Comparison of ENCODE assay signal across 8 mouse cellular contexts in genomic region chr17:32117287-32117871, GRCm38 (mm10). TPM values are rescaled to one million over a fixed set of nuclear protein-coding genes. Genes with fewer than 3 reads are reported as not detected.
A peak's percentile ranks its signal among the peaks of the same experiment; 100 is the strongest.
DNase-seq lines count a peak whose midpoint lies in the region; ATAC-seq and TF ChIP-seq lines count a peak whose summit lies in the region.

No protein-coding gene starts in this region.

- DNase-seq in forebrain, embryonic 10.5 days (ENCODE audit: extremely low spot score, low spot score) = no peak
- peak; percentile 85 for DNase-seq in adrenal gland, postnatal 10 days
- DNase-seq in limb, embryonic 14.5 days (ENCODE audit: low spot score) = no peak
- peak; percentile 72 for DNase-seq in skeletal muscle tissue, adult 2 months (ENCODE audit: low read depth, low spot score)
- DNase-seq in thymus, adult 2 months = no peak
- no peak for DNase-seq in left cerebral cortex, adult 8-10 months (ENCODE audit: low spot score in 2 of 2)

- H3K27ac ChIP-seq in forebrain, embryonic 12.5 days = no peak overlapping the region
- H3K27ac ChIP-seq in forebrain, embryonic 10.5 days = no peak overlapping the region
- no peak overlapping the region for H3K27ac ChIP-seq in heart, embryonic 12.5 days (ENCODE audit: poor library complexity, severe bottlenecking)
- no peak overlapping the region for H3K27ac ChIP-seq in limb, embryonic 14.5 days (replicated peaks; ENCODE audit: low read depth, low read length)
- no peak overlapping the region for H3K27ac ChIP-seq in thymus, adult 2 months (ENCODE audit: control insufficient read depth, insufficient read depth, low read length)

- H3K27me3 ChIP-seq in forebrain, embryonic 12.5 days = peaks cover 43% of the 10 kb centered on the region
- peaks cover 49% of the 10 kb centered on the region for H3K27me3 ChIP-seq in forebrain, embryonic 10.5 days (ENCODE audit: poor library complexity, severe bottlenecking)
- peaks cover 21% of the 10 kb centered on the region for H3K27me3 ChIP-seq in heart, embryonic 12.5 days (replicated peaks)
- no peaks in the 10 kb centered on the region for H3K27me3 ChIP-seq in limb, embryonic 14.5 days (ENCODE audit: control insufficient read depth, insufficient read depth, low read length)
- H3K27me3 ChIP-seq in thymus, adult 2 months (ENCODE audit: control insufficient read depth, insufficient read depth, low read length) = no peaks in the 10 kb centered on the region

- H3K4me1 ChIP-seq in forebrain, embryonic 12.5 days = peaks cover 22% of the 10 kb centered on the region
- peaks cover 46% of the 10 kb centered on the region for H3K4me1 ChIP-seq in forebrain, embryonic 10.5 days
- H3K4me1 ChIP-seq in heart, embryonic 12.5 days (replicated peaks) = peaks cover 45% of the 10 kb centered on the region
- peaks cover 19% of the 10 kb centered on the region for H3K4me1 ChIP-seq in limb, embryonic 14.5 days (ENCODE audit: control insufficient read depth, insufficient read depth, low read length)
- peaks cover 33% of the 10 kb centered on the region for H3K4me1 ChIP-seq in thymus, adult 2 months (replicated peaks; ENCODE audit: control insufficient read depth, insufficient read depth, low read length)

- H3K4me3 ChIP-seq in forebrain, embryonic 12.5 days (replicated peaks) = no peak overlapping the region
- no peak overlapping the region for H3K4me3 ChIP-seq in forebrain, embryonic 10.5 days
- no peak overlapping the region for H3K4me3 ChIP-seq in heart, embryonic 12.5 days
- H3K4me3 ChIP-seq in limb, embryonic 14.5 days (replicated peaks; ENCODE audit: low read length) = no peak overlapping the region
- no peak overlapping the region for H3K4me3 ChIP-seq in thymus, adult 2 months (ENCODE audit: control insufficient read depth, insufficient read depth, low read length)

- WGBS in forebrain, embryonic 12.5 days = 55% methylated on average over 5 of the region's 5 CpGs
- WGBS in forebrain, embryonic 10.5 days = 49% methylated on average over 5 of the region's 5 CpGs
- 40% methylated on average over 5 of the region's 5 CpGs for WGBS in heart, embryonic 12.5 days
- WGBS in limb, embryonic 14.5 days = 27% methylated on average over 4 of the region's 5 CpGs
- whole genome bisulfite sequencing in thymus, adult 2 months = 77% methylated on average over 5 of the region's 5 CpGs

- no peak overlapping the region for H3K9ac ChIP-seq in forebrain, embryonic 12.5 days
- H3K9ac ChIP-seq in heart, embryonic 12.5 days = 0 out of 2 replicates have a peak overlapping the region, but pooled peaks have one; percentile 27
- 0 out of 2 replicates have a peak overlapping the region, but pooled peaks have one; percentile 4 for H3K9ac ChIP-seq in limb, embryonic 14.5 days (ENCODE audit: low read depth, low read length, severe bottlenecking)

- TF ChIP-seq POLR2A in limb, embryonic 14.5 days (IDR thresholded peaks at IDR 0.05; ENCODE audit: borderline replicate concordance, extremely low read depth, insufficient read depth, insufficient read length) = no peak
- no peak for TF ChIP-seq POLR2A in thymus, adult 2 months (IDR thresholded peaks at IDR 0.05; ENCODE audit: control insufficient read depth, extremely low read depth, insufficient read depth, low read length, poor library complexity)

- H3K36me3 ChIP-seq in forebrain, embryonic 12.5 days (replicated peaks) = peaks cover 17% of the 10 kb centered on the region
- H3K36me3 ChIP-seq in forebrain, embryonic 10.5 days (replicated peaks) = peaks cover 27% of the 10 kb centered on the region
- peaks cover 8% of the 10 kb centered on the region for H3K36me3 ChIP-seq in heart, embryonic 12.5 days
- peaks cover 12% of the 10 kb centered on the region for H3K36me3 ChIP-seq in limb, embryonic 14.5 days (ENCODE audit: control insufficient read depth, insufficient read depth, low read length)
- no peaks in the 10 kb centered on the region for H3K36me3 ChIP-seq in thymus, adult 2 months (ENCODE audit: control insufficient read depth, insufficient read depth, low read length)

- H3K9me3 ChIP-seq in forebrain, embryonic 12.5 days = no peaks in the 10 kb centered on the region
- H3K9me3 ChIP-seq in forebrain, embryonic 10.5 days = no peaks in the 10 kb centered on the region
- no peaks in the 10 kb centered on the region for H3K9me3 ChIP-seq in heart, embryonic 12.5 days (replicated peaks)
- H3K9me3 ChIP-seq in limb, embryonic 14.5 days (ENCODE audit: control insufficient read depth, low read length) = no peaks in the 10 kb centered on the region

- no peak overlapping the region for H3K4me2 ChIP-seq in forebrain, embryonic 12.5 days
- H3K4me2 ChIP-seq in heart, embryonic 12.5 days = no peak overlapping the region
- H3K4me2 ChIP-seq in limb, embryonic 14.5 days (replicated peaks; ENCODE audit: low read depth, low read length, severe bottlenecking) = peak overlapping the region; percentile 39; the same call in 1 of the 2 replicates

- TF ChIP-seq CTCF in thymus, adult 2 months (IDR thresholded peaks at IDR 0.05; ENCODE audit: borderline replicate concordance, control insufficient read depth, extremely low read depth, insufficient read depth, low read length, poor library complexity) = no peak; the same call in 1 of the 2 replicates

- ATAC-seq in forebrain, embryonic 12.5 days (ENCODE audit: low FRiP score) = 0 out of 2 replicates have a peak, but pooled peaks have one; percentile 9
- ATAC-seq in heart, embryonic 12.5 days (ENCODE audit: insufficient number of reproducible peaks, low FRiP score) = peak; percentile 50; the same call in 1 of the 2 replicates
- no peak for ATAC-seq in limb, embryonic 14.5 days (ENCODE audit: low FRiP score, low read depth)

RNA-seq across cellular contexts. Expression of gene Notch3, which starts 49.3 kb away (rescaled TPM):
- 21.4 and 24.4 TPM in 2 replicates for polyA plus RNA-seq in forebrain, embryonic 12.5 days (2016; fragmentation: Nextera tagmentation; extraction: Ambion mirVana)
- polyA plus RNA-seq in forebrain, embryonic 10.5 days (2016; fragmentation: Nextera tagmentation; extraction: Ambion mirVana) = 24.4 and 25.7 TPM in 2 replicates
- 10 to 100 TPM; 24.9 to 31.7 TPM for total RNA-seq in adrenal gland, postnatal 10 days (2021)
- 8.0 and 10.6 TPM in 2 replicates for polyA plus RNA-seq in heart, embryonic 12.5 days (2016; fragmentation: Nextera tagmentation; extraction: Ambion mirVana)
- 50.0 and 77.6 TPM in 2 replicates for polyA plus RNA-seq in limb, embryonic 14.5 days (2012; rRNA removed)
- polyA plus RNA-seq in limb, embryonic 14.5 days (2014; fragmentation: Nextera tagmentation; extraction: Ambion mirVana) = 17.7 and 19.4 TPM in 2 replicates
- polyA plus RNA-seq in thymus, adult 2 months (2012; rRNA removed) = 63.0 and 72.7 TPM in 2 replicates
- total RNA-seq in left cerebral cortex, adult 8-10 months (2022) = 10 to 100 TPM in 2 of 4 experiments, 1 to 10 TPM in 2; 8.6 to 12.2 (median 9.7) TPM

Comparison
In these comparisons a context has a peak if more than half of its experiments do, and no peak if none do; other contexts are left out.
1. DNase-seq: peak in adrenal gland, postnatal 10 days (single experiment) and skeletal muscle tissue, adult 2 months (single experiment); none in forebrain, embryonic 10.5 days (single experiment), limb, embryonic 14.5 days (single experiment), thymus, adult 2 months (single experiment) and left cerebral cortex, adult 8-10 months (0 of 2).